Mouse (Mus musculus) forebrain, embryonic 15.5 days (tissue): ENCODE data around the gene Selenow. TPM values are rescaled to one million over a fixed set of nuclear protein-coding genes. Genes with fewer than 3 reads are reported as not detected.

Source experiments
- ATAC-seq: fragments of 200-750 bp; cut with Nextera tagmentation; replicated peaks from 2 replicates; pipeline ENCODE4 v1.8.0; 2017; ENCODE audit warnings: mild to moderate bottlenecking, moderate TSS enrichment, moderate library complexity
- H3K27ac ChIP-seq: fragments of 300-500 bp; sonication (generic); replicated peaks from 2 replicates; pipeline ENCODE4 v1.5.1; 2015; ENCODE audit warnings: mild to moderate bottlenecking, inconsistent platforms
- H3K27me3 ChIP-seq: fragments of 300-500 bp; sonication (generic); 2 replicates; pipeline ENCODE4 v1.6.1; 2015; ENCODE audit warnings: inconsistent platforms
- H3K36me3 ChIP-seq: fragments of 300-500 bp; sonication (generic); 2 replicates; pipeline ENCODE4 v1.6.1; 2015; ENCODE audit warnings: mild to moderate bottlenecking, inconsistent platforms
- H3K4me1 ChIP-seq: fragments of 300-500 bp; sonication (generic); 2 replicates; pipeline ENCODE4 v1.6.1; 2015; ENCODE audit warnings: inconsistent platforms
- H3K4me2 ChIP-seq: fragments of 300-500 bp; sonication (generic); replicated peaks from 2 replicates; pipeline ENCODE4 v1.6.1; 2015; ENCODE audit warnings: mild to moderate bottlenecking, inconsistent platforms
- H3K4me3 ChIP-seq: fragments of 300-500 bp; sonication (generic); 2 replicates; pipeline ENCODE4 v1.5.1; 2015; ENCODE audit warnings: mild to moderate bottlenecking, inconsistent platforms
- H3K9ac ChIP-seq: fragments of 300-500 bp; sonication (generic); replicated peaks from 2 replicates; pipeline ENCODE4 v1.6.1; 2015; ENCODE audit warnings: mild to moderate bottlenecking, inconsistent platforms
- H3K9me3 ChIP-seq: fragments of 300-500 bp; sonication (generic); 2 replicates; pipeline ENCODE4 v1.6.1; 2016; ENCODE audit warnings: inconsistent platforms
- WGBS: fragments of 180-500 bp; shearing (Covaris S2); methylation state at CpG from one replicate; pipeline ENCODE4 v1.1.7; 2015; ENCODE audit warnings: mixed read lengths; 5-methylcytosine and 5-hydroxymethylcytosine counted together
- polyA plus RNA-seq: library from polyadenylated mRNA; unstranded; fragments of >200 nt; fragmentation: Nextera tagmentation; extraction: Ambion mirVana; gene quantifications from 2 replicates; pipeline ENCODE4 v1.2.1, GENCODE M21; 2015

Selenow gene
- polyA plus RNA-seq, 1 experiment from 2014 or later: 1,503 TPM

- H3K27ac ChIP-seq: no peak within 1 kb of the TSS
- 89% methylated on average over 2 of the region's 2 CpGs for WGBS
- H3K4me1 ChIP-seq: no peaks in the 10 kb centered on the region
- no peak within 1 kb of the TSS for H3K9ac ChIP-seq
- H3K27me3 ChIP-seq: no peaks in the 10 kb centered on the region
- H3K36me3 ChIP-seq: no peaks in the 10 kb centered on the region
- no peak for ATAC-seq
- H3K9me3 ChIP-seq: no peaks in the 10 kb centered on the region
- H3K4me2 ChIP-seq: no peak within 1 kb of the TSS
- no peak within 1 kb of the TSS for H3K4me3 ChIP-seq
Measured at GRCm38 (mm10) chr7:15882317-15882716, 39.9 kb downstream of the Selenow start, which contains the start of gene Crxos. Crxos (plus strand) TSS chr7:15882617.

DNA sequence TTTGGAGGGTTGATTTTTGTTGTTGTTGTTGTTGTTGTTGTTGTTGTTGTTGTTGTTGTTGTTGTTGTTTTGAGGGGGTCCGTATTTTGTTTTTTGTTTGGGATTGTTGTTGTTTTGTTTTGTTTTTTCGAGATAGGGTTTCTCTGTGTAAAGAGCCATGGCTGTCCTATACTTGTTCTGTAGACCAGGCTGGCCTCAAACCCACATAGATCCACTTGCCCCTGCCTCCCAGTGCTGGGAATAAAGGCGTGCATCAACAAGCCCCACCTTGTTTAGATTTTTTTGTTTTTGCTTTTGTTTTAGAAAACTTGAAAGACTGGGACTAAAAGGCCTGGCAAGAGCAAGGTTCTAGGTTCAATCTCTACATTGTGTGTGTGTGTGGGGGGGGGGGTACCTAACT lies 40.4 kb downstream of the Selenow start:
- H3K4me3 ChIP-seq: no peak overlapping the region
- no peaks in the 10 kb centered on the region for H3K27me3 ChIP-seq
- no peaks in the 10 kb centered on the region for H3K9me3 ChIP-seq
- H3K9ac ChIP-seq: no peak overlapping the region
- H3K4me1 ChIP-seq: no peaks in the 10 kb centered on the region
- no peaks in the 10 kb centered on the region for H3K36me3 ChIP-seq
- no peak overlapping the region for H3K27ac ChIP-seq
- WGBS: 47% methylated on average over 3 of the region's 3 CpGs
- ATAC-seq: no peak
- H3K4me2 ChIP-seq: no peak overlapping the region

DNA sequence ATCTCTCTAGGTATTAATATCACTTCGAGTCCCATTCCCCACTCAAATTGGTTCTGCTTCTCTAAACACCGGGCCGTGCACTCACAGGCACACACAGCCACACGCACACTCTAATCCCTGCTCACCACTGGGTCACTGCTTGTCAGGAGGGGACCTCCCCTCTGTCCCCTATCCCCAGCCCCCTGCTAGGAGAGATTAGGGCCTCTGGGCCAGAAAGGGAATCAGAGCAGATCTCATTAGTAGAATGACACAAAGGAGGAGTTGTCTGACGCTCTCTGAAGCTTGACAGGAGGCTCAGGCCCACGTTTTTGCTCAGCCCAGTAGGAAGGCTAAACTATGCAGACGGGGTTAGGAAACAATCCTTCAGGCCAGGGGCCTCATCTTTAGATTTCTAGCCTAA lies 40.8 kb downstream of the Selenow start:
- H3K9me3 ChIP-seq: no peaks in the 10 kb centered on the region
- H3K4me1 ChIP-seq: no peaks in the 10 kb centered on the region
- H3K4me2 ChIP-seq: no peak overlapping the region
- no peaks in the 10 kb centered on the region for H3K36me3 ChIP-seq
- no peaks in the 10 kb centered on the region for H3K27me3 ChIP-seq
- H3K27ac ChIP-seq: no peak overlapping the region
- no peak overlapping the region for H3K9ac ChIP-seq
- H3K4me3 ChIP-seq: no peak overlapping the region
- no peak for ATAC-seq
- under 1% methylated on average over 7 of the region's 7 CpGs for WGBS

DNA sequence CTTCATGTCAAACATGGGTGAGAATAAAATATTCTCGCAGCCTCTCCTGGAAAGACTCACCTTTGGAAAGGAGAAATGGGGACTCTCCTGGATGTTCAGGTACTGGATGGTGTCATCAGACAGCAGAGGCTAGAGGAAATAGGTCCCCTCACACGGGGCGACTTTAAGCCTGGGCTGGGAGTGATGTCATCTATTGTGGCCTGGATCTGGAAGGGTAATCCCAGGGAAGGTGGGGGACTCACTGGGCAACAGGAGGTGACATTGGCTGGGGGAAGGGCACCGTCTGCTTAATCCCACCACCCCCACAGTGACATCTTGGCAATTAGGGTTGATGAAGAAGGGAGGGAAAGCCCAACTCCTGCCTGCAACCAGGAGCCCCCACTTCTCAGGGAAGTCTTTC lies 42.4 kb downstream of the Selenow start, which contains the start of gene Crx:
Gene Crx (minus strand): TSS at position 213 of the 400 bp plus-strand sequence.
- Histone ChIP-seq H3K4me1 (no peaks in the 10 kb centered on the region), H3K9ac (no peak within 1 kb of the TSS), H3K4me3 (no peak within 1 kb of the TSS), H3K4me2 (no peak within 1 kb of the TSS), H3K9me3 (no peaks in the 10 kb centered on the region), H3K36me3 (no peaks in the 10 kb centered on the region), H3K27me3 (no peaks in the 10 kb centered on the region), H3K27ac (no peak within 1 kb of the TSS)
- 34% methylated on average over 4 of the region's 4 CpGs for WGBS
- no peak for ATAC-seq

Other genes starting within 250 kb of the Selenow start
- not detected in 2 replicates for gene Obox5, start 172.3 kb downstream of the Selenow start, polyA plus RNA-seq
- gene Obox6, start 82.7 kb downstream of the Selenow start, polyA plus RNA-seq: not detected in 2 replicates
- 0.88 TPM in 1 of 2 replicates, not detected in the other for gene Crx, start 42.4 kb downstream of the Selenow start, polyA plus RNA-seq
- gene Crxos, start 39.8 kb downstream of the Selenow start, polyA plus RNA-seq: 0.25 TPM in 1 of 2 replicates, not detected in the other
- 144 and 150 TPM in 2 replicates for gene Nop53, start 23.7 kb upstream of the Selenow start, polyA plus RNA-seq
- 3.7 and 5.0 TPM in 2 replicates for gene Ehd2, start 45.2 kb upstream of the Selenow start, polyA plus RNA-seq
- 10.1 and 10.7 TPM in 2 replicates for gene Bicra, start 125.5 kb upstream of the Selenow start, polyA plus RNA-seq
- gene Zfp541, start 139.4 kb upstream of the Selenow start, polyA plus RNA-seq: 0.09 TPM in 1 of 2 replicates, not detected in the other
- 186 and 200 TPM in 2 replicates for gene Napa, start 176.1 kb upstream of the Selenow start, polyA plus RNA-seq
- 43.0 and 43.7 TPM in 2 replicates for gene Kptn, start 197.5 kb upstream of the Selenow start, polyA plus RNA-seq
- 0.96 and 1.1 TPM in 2 replicates for gene Slc8a2, start 207.4 kb upstream of the Selenow start, polyA plus RNA-seq